In the genomic region with DNA sequence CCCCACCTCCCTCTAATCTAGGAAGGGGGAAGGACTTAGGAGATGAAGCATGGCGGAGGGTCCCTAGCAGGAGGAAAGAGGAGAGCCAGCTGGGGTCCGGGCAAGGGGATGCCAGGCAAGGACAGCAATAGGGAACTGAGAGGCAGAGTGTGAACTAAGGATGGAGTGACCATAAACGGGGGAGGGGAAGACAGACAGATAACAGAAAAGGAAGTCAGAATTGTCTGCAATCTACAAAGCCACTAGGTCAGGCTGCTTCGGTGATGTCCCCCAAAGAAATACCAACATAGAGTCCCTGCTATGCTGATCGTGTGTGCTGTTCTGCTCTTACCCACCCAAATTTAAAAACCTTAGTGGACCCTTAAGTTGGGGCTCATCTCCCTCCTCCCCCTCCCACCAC, we compare ENCODE assay signal across 17 mouse cellular contexts. TPM values are rescaled to one million over a fixed set of nuclear protein-coding genes. Genes with fewer than 3 reads are reported as not detected.
DNase-seq lines count a peak whose midpoint lies in the region; ATAC-seq lines count a peak whose summit lies in the region.
"Had no signal": no experiment of that assay in that cellular context is flagged by ENCODE, and none has a peak within 500 bp of the region (broad histone marks: within the 10 kb centered on the region; RNA-seq: fewer than 3 reads in every experiment).

No protein-coding gene starts in this region.

- peaks cover 87% of the 10 kb centered on the region for H3K4me1 ChIP-seq in hindbrain, embryonic 10.5 days (replicated peaks)
- peaks cover 52% of the 10 kb centered on the region for H3K4me1 ChIP-seq in hindbrain, embryonic 14.5 days (replicated peaks; ENCODE audit: control insufficient read depth, insufficient read depth, low read length)
- peaks cover 85% of the 10 kb centered on the region for H3K4me1 ChIP-seq in midbrain, embryonic 10.5 days
- peaks cover 34% of the 10 kb centered on the region for H3K4me1 ChIP-seq in midbrain, embryonic 14.5 days (ENCODE audit: control insufficient read depth, insufficient read depth, low read length)
- H3K4me1 ChIP-seq in liver, embryonic 12.5 days, result peaks cover 75% of the 10 kb centered on the region
- H3K4me1 ChIP-seq in stomach, embryonic 14.5 days (ENCODE audit: control insufficient read depth, insufficient read depth, low read length), result peaks cover 63% of the 10 kb centered on the region

- peaks cover 43% of the 10 kb centered on the region for H3K36me3 ChIP-seq in hindbrain, embryonic 10.5 days
- H3K36me3 ChIP-seq in hindbrain, embryonic 14.5 days (replicated peaks; ENCODE audit: control insufficient read depth, insufficient read depth), result peaks cover 7% of the 10 kb centered on the region
- H3K36me3 ChIP-seq in midbrain, embryonic 10.5 days, result peaks cover 17% of the 10 kb centered on the region
- H3K36me3 ChIP-seq in midbrain, embryonic 14.5 days (ENCODE audit: control insufficient read depth, insufficient read depth, low read length), result 0 out of 2 replicates have a peak, but pooled peaks cover 7% of the 10 kb centered on the region
- peaks cover 8% of the 10 kb centered on the region; the same call in 1 of the 2 replicates for H3K36me3 ChIP-seq in liver, embryonic 12.5 days
- H3K36me3 ChIP-seq in stomach, embryonic 14.5 days (ENCODE audit: control insufficient read depth, insufficient read depth, low read length), result peaks cover 4% of the 10 kb centered on the region; the same call in 1 of the 2 replicates

- no peak overlapping the region for H3K4me3 ChIP-seq in hindbrain, embryonic 10.5 days
- no peak overlapping the region for H3K4me3 ChIP-seq in hindbrain, embryonic 14.5 days (replicated peaks; ENCODE audit: low read length)
- H3K4me3 ChIP-seq in midbrain, embryonic 10.5 days, result no peak overlapping the region
- no peak overlapping the region for H3K4me3 ChIP-seq in midbrain, embryonic 14.5 days (replicated peaks; ENCODE audit: low read depth, low read length)
- H3K4me3 ChIP-seq in liver, embryonic 12.5 days, result no peak overlapping the region
- no peak overlapping the region for H3K4me3 ChIP-seq in stomach, embryonic 14.5 days (ENCODE audit: low read depth, low read length)
- H3K4me3 ChIP-seq: limb, embryonic 13.5 days; midbrain, embryonic 13.5 days; neural tube, embryonic 13.5 days had no signal

- intact Hi-C loops in left cerebral cortex, postnatal 36 days (cut with DNase I), result no loop called here
- intact Hi-C loops in left cerebral cortex, postnatal 25 days (cut with DNase I), result no loop called here

- H3K27me3 ChIP-seq in hindbrain, embryonic 10.5 days (ENCODE audit: insufficient read depth, poor library complexity, severe bottlenecking), result no peaks in the 10 kb centered on the region
- H3K27me3 ChIP-seq in hindbrain, embryonic 14.5 days (ENCODE audit: control insufficient read depth, insufficient read depth, low read length), result no peaks in the 10 kb centered on the region
- H3K27me3 ChIP-seq in midbrain, embryonic 10.5 days (ENCODE audit: low read depth, poor library complexity, severe bottlenecking), result no peaks in the 10 kb centered on the region
- no peaks in the 10 kb centered on the region for H3K27me3 ChIP-seq in midbrain, embryonic 14.5 days (ENCODE audit: control insufficient read depth, insufficient read depth, low read length)
- H3K27me3 ChIP-seq in liver, embryonic 12.5 days (replicated peaks), result no peaks in the 10 kb centered on the region
- H3K27me3 ChIP-seq in stomach, embryonic 14.5 days (ENCODE audit: control insufficient read depth, insufficient read depth, low read length), result no peaks in the 10 kb centered on the region
- H3K27me3 ChIP-seq: limb, embryonic 13.5 days; midbrain, embryonic 13.5 days; neural tube, embryonic 13.5 days; Patski had no signal

- no peaks in the 10 kb centered on the region for H3K9me3 ChIP-seq in hindbrain, embryonic 10.5 days
- no peaks in the 10 kb centered on the region for H3K9me3 ChIP-seq in hindbrain, embryonic 14.5 days (ENCODE audit: control insufficient read depth, low read length)
- no peaks in the 10 kb centered on the region for H3K9me3 ChIP-seq in midbrain, embryonic 10.5 days (replicated peaks)
- no peaks in the 10 kb centered on the region for H3K9me3 ChIP-seq in midbrain, embryonic 14.5 days (ENCODE audit: control insufficient read depth, low read length)
- no peaks in the 10 kb centered on the region for H3K9me3 ChIP-seq in liver, embryonic 12.5 days (replicated peaks)
- no peaks in the 10 kb centered on the region for H3K9me3 ChIP-seq in stomach, embryonic 14.5 days (ENCODE audit: control insufficient read depth, low read depth, low read length)
- H3K9me3 ChIP-seq: limb, embryonic 13.5 days; midbrain, embryonic 13.5 days; neural tube, embryonic 13.5 days had no signal

- no peak overlapping the region for H3K4me2 ChIP-seq in hindbrain, embryonic 14.5 days (replicated peaks)
- no peak overlapping the region for H3K4me2 ChIP-seq in midbrain, embryonic 14.5 days (ENCODE audit: low read length)
- H3K4me2 ChIP-seq in liver, embryonic 12.5 days, result peak overlapping the region; percentile 41
- H3K4me2 ChIP-seq in stomach, embryonic 14.5 days (replicated peaks; ENCODE audit: low read depth, low read length), result no peak overlapping the region; the same call in 1 of the 2 replicates
- H3K4me2 ChIP-seq: limb, embryonic 13.5 days; midbrain, embryonic 13.5 days; neural tube, embryonic 13.5 days had no signal

- H3K9ac ChIP-seq in hindbrain, embryonic 14.5 days, result no peak overlapping the region
- H3K9ac ChIP-seq in midbrain, embryonic 14.5 days (replicated peaks; ENCODE audit: low read length), result no peak overlapping the region
- H3K9ac ChIP-seq in liver, embryonic 12.5 days, result no peak overlapping the region; the same call in 1 of the 2 replicates
- H3K9ac ChIP-seq in stomach, embryonic 14.5 days (replicated peaks; ENCODE audit: low read depth, low read length), result no peak overlapping the region
- H3K9ac ChIP-seq: limb, embryonic 13.5 days; midbrain, embryonic 13.5 days; neural tube, embryonic 13.5 days had no signal

- no peak for ATAC-seq in hindbrain, embryonic 14.5 days (ENCODE audit: low FRiP score)
- ATAC-seq in midbrain, embryonic 14.5 days (ENCODE audit: low FRiP score, low TSS enrichment), result no peak
- no peak for ATAC-seq in liver, embryonic 12.5 days
- ATAC-seq in stomach, embryonic 14.5 days (ENCODE audit: insufficient number of reproducible peaks, insufficient read depth, low FRiP score, low read depth), result no peak
- ATAC-seq: CD4-positive, CD25-positive, alpha-beta regulatory T cell, adult 4 months; intestine, postnatal 0 days; midbrain, embryonic 13.5 days; Patski had no signal

- peak overlapping the region; percentile 89 for H3K27ac ChIP-seq in hindbrain, embryonic 10.5 days
- H3K27ac ChIP-seq in hindbrain, embryonic 14.5 days, result no peak overlapping the region
- peak overlapping the region; percentile 88 for H3K27ac ChIP-seq in midbrain, embryonic 10.5 days (replicated peaks)
- no peak overlapping the region for H3K27ac ChIP-seq in midbrain, embryonic 14.5 days (replicated peaks; ENCODE audit: low read depth, low read length)
- peak overlapping the region; percentile 66 for H3K27ac ChIP-seq in liver, embryonic 12.5 days
- H3K27ac ChIP-seq in stomach, embryonic 14.5 days (ENCODE audit: low read length), result peak overlapping the region; percentile 83
- H3K27ac ChIP-seq: limb, embryonic 13.5 days had no signal

- 83% methylated on average over 5 of the region's 5 CpGs for WGBS in hindbrain, embryonic 10.5 days
- WGBS in hindbrain, embryonic 14.5 days, result 86% methylated on average over 5 of the region's 5 CpGs
- 87% methylated on average over 5 of the region's 5 CpGs for WGBS in midbrain, embryonic 10.5 days
- WGBS in midbrain, embryonic 14.5 days, result 81% methylated on average over 5 of the region's 5 CpGs
- WGBS in liver, embryonic 12.5 days (ENCODE audit: insufficient replicate concordance), result 13% methylated on average over 5 of the region's 5 CpGs
- WGBS in stomach, embryonic 14.5 days, result 66% methylated on average over 5 of the region's 5 CpGs

- no peak for DNase-seq in hindbrain, embryonic 10.5 days (ENCODE audit: low spot score)
- DNase-seq in hindbrain, embryonic 14.5 days (ENCODE audit: low spot score), result no peak
- no peak for DNase-seq in midbrain, embryonic 10.5 days (ENCODE audit: low spot score)
- DNase-seq in midbrain, embryonic 14.5 days, result no peak
- no peak for DNase-seq in left cerebral cortex, postnatal 36 days (ENCODE audit: low spot score in 2 of 2)
- DNase-seq in left cerebral cortex, postnatal 25 days (ENCODE audit: low spot score in 2 of 2), result no peak
- DNase-seq: adrenal gland, adult 8-10 months; gastrocnemius, postnatal 25 days; heart, postnatal 36 days had no signal

RNA-seq across cellular contexts. Expression of a gene that starts 13.4 kb away (rescaled TPM):
- 273 and 545 TPM in 2 replicates for polyA plus RNA-seq in hindbrain, embryonic 10.5 days (2016; fragmentation: Nextera tagmentation; extraction: Ambion mirVana)
- polyA plus RNA-seq in hindbrain, embryonic 14.5 days (2014; fragmentation: Nextera tagmentation; extraction: Ambion mirVana), result 238 and 309 TPM in 2 replicates
- 150 and 197 TPM in 2 replicates for polyA plus RNA-seq in midbrain, embryonic 10.5 days (2016; fragmentation: Nextera tagmentation; extraction: Ambion mirVana)
- polyA plus RNA-seq in midbrain, embryonic 14.5 days (2014; fragmentation: Nextera tagmentation; extraction: Ambion mirVana), result 291 and 381 TPM in 2 replicates
- polyA plus RNA-seq in liver, embryonic 12.5 days (2016; fragmentation: Nextera tagmentation; extraction: Ambion mirVana), result 46.5 and 49.5 TPM in 2 replicates
- polyA plus RNA-seq in stomach, embryonic 14.5 days (2014; fragmentation: Nextera tagmentation; extraction: Ambion mirVana), result 340 and 436 TPM in 2 replicates
- total RNA-seq in left cerebral cortex, postnatal 36 days (2021), result 10 to 100 TPM; 56.9 to 57.0 TPM
- total RNA-seq in left cerebral cortex, postnatal 25 days (2021), result 10 to 100 TPM; 57.2 to 62.6 TPM

RNA-seq across cellular contexts. Expression of a gene that starts 35.1 kb away (rescaled TPM):
- 10.7 and 11.9 TPM in 2 replicates for polyA plus RNA-seq in hindbrain, embryonic 10.5 days (2016; fragmentation: Nextera tagmentation; extraction: Ambion mirVana)
- 15.1 and 19.1 TPM in 2 replicates for polyA plus RNA-seq in hindbrain, embryonic 14.5 days (2014; fragmentation: Nextera tagmentation; extraction: Ambion mirVana)
- polyA plus RNA-seq in midbrain, embryonic 10.5 days (2016; fragmentation: Nextera tagmentation; extraction: Ambion mirVana), result 12.8 and 13.0 TPM in 2 replicates
- polyA plus RNA-seq in midbrain, embryonic 14.5 days (2014; fragmentation: Nextera tagmentation; extraction: Ambion mirVana), result 14.0 and 18.1 TPM in 2 replicates
- polyA plus RNA-seq in liver, embryonic 12.5 days (2016; fragmentation: Nextera tagmentation; extraction: Ambion mirVana), result 7.0 and 7.7 TPM in 2 replicates
- polyA plus RNA-seq in stomach, embryonic 14.5 days (2014; fragmentation: Nextera tagmentation; extraction: Ambion mirVana), result 11.2 and 15.6 TPM in 2 replicates
- total RNA-seq in left cerebral cortex, postnatal 36 days (2021), result 1 to 10 TPM; 6.9 to 7.5 TPM
- total RNA-seq in left cerebral cortex, postnatal 25 days (2021), result 1 to 10 TPM; 5.4 to 6.0 TPM

RNA-seq across cellular contexts. Expression of a gene that starts 48.8 kb away (rescaled TPM):
- 12.6 and 15.3 TPM in 2 replicates for polyA plus RNA-seq in hindbrain, embryonic 10.5 days (2016; fragmentation: Nextera tagmentation; extraction: Ambion mirVana)
- 6.5 and 7.4 TPM in 2 replicates for polyA plus RNA-seq in hindbrain, embryonic 14.5 days (2014; fragmentation: Nextera tagmentation; extraction: Ambion mirVana)
- polyA plus RNA-seq in midbrain, embryonic 10.5 days (2016; fragmentation: Nextera tagmentation; extraction: Ambion mirVana), result 15.4 and 16.4 TPM in 2 replicates
- 5.8 and 6.3 TPM in 2 replicates for polyA plus RNA-seq in midbrain, embryonic 14.5 days (2014; fragmentation: Nextera tagmentation; extraction: Ambion mirVana)
- 6.1 and 6.7 TPM in 2 replicates for polyA plus RNA-seq in liver, embryonic 12.5 days (2016; fragmentation: Nextera tagmentation; extraction: Ambion mirVana)
- 10.4 and 11.7 TPM in 2 replicates for polyA plus RNA-seq in stomach, embryonic 14.5 days (2014; fragmentation: Nextera tagmentation; extraction: Ambion mirVana)
- total RNA-seq in left cerebral cortex, postnatal 36 days (2021), result 10 to 100 TPM; 14.3 to 14.5 TPM
- 10 to 100 TPM; 17.0 to 17.4 TPM for total RNA-seq in left cerebral cortex, postnatal 25 days (2021)

Comparison
In these comparisons a context has a peak if more than half of its experiments do, and no peak if none do; other contexts are left out.
1. H3K27ac ChIP-seq: peak in hindbrain, embryonic 10.5 days (single experiment), midbrain, embryonic 10.5 days (single experiment), liver, embryonic 12.5 days (single experiment) and stomach, embryonic 14.5 days (single experiment); none in hindbrain, embryonic 14.5 days (single experiment) and midbrain, embryonic 14.5 days (single experiment).